Mouse (Mus musculus): ENCODE measurements around the gene Six6.

DNA sequence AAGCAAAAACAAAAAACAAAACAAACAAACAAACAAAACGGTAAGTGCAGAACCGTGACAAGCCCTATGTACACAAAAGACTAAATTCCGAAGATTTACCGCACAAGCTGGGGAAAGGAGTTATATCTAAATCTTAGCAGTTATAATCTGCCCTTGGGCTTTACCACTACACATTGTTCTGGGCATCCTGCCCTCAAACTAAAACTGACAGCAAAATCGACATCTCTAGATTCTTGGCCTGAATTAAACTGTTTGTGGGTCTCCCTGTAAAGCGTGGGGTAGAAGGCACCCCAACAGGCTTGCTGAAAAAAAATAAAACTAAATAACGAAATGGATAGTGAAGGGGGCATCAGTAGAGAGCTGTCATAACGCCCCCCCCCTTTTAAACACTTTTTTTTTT is 2.9 kb upstream of the Six6 start:
- TF ChIP-seq POLR2A (IDR thresholded peaks at IDR 0.05; ENCODE audit: low read depth, low read length) (no peak), CTCF (IDR thresholded peaks at IDR 0.05; ENCODE audit: extremely low read depth, insufficient read length, insufficient replicate concordance, low read depth, low read length) (no peak)
